Mouse (Mus musculus) E14TG2a.4 (cell line): ENCODE measurements around the gene Dbi.
"Not testable (repeated sequence)": the region's sequence is repeated elsewhere in the genome, so short reads cannot be mapped to it uniquely, and the experiment has no call there.

Experiments
- CTCF ChIP-seq: conservative IDR thresholded peaks from 2 replicates; pipeline ENCODE4 v1.5.1; 2014; ENCODE audit warnings: low read length
- NANOG ChIP-seq: IDR thresholded peaks from 2 replicates; pipeline ENCODE4 v1.6.1; 2014; ENCODE audit warnings: borderline replicate concordance, low read length, mixed read lengths
- POU5F1 ChIP-seq: IDR thresholded peaks from 2 replicates; pipeline ENCODE4 v1.6.1; 2014; ENCODE audit warnings: low read length, borderline replicate concordance

DNA sequence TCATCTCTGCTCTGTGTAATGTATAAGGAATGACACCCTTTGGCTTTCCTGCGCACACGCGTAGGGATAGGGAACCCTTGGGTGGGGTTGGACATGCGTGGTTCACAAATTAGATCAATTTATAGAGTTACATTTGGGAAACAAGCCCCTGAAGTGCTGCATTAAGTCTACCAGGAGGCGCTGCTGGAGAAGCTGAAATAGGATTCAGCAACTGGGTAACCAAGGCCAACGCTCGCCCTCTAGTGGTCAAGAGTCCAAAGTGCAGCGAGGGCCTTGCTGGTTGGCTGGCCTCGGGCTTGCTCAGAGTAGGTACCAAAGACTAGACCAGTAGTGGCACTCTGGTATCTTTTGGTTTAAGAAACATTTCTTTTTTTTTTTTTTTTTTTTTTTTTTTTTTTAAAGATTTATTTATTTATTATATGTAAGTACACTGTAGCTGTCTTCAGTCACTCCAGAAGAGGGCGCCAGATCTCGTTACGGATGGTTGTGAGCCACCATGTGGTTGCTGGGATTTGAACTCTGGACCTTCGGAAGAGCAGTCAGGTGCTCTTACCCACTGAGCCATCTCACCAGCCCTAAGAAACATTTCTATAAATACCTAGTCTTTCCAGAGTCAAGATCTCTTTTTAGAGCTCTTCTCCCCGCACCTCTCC is 27.3 kb downstream of the Dbi start:
- TF ChIP-seq CTCF, result peak; percentile 81
- not testable (repeated sequence) for TF ChIP-seq POU5F1, NANOG
